Mouse (Mus musculus): ENCODE measurements around the gene Npy. TPM values are rescaled to one million over a fixed set of nuclear protein-coding genes. Genes with fewer than 3 reads are reported as not detected.

The Npy gene
- polyA plus RNA-seq, 1 experiment from 2014 or later: 81.2 TPM

DNA sequence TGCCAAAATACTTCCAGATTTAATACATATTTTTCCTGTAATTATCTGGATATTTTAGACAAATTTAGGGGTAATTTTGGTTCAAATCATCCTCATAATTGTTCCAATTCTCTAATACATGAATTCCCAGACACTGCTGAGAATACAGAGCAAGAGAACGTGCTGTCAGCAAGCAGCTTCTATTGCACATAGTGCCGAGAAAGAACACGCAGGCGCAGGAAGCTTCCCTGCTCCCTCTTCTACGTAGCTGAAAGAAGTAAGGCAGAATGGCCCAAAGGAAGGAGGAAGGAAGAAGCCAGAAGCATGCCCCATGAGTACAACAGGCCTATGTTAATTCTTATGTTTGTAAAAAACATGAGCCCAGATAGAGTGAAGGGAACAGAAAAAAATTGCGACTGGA, 4.9 kb upstream of the Npy start:
- no peak overlapping the region for H3K4me2 ChIP-seq
- H3K9ac ChIP-seq: no peak overlapping the region
- H3K4me1 ChIP-seq: peaks cover 9% of the 10 kb centered on the region
- peaks cover 37% of the 10 kb centered on the region for H3K27me3 ChIP-seq
- no peaks in the 10 kb centered on the region for H3K9me3 ChIP-seq (replicated peaks)
- H3K36me3 ChIP-seq (ENCODE audit: poor library complexity, severe bottlenecking): no peaks in the 10 kb centered on the region
- no peak overlapping the region for H3K4me3 ChIP-seq
- 76% methylated on average over 6 of the region's 6 CpGs for WGBS
- no peak overlapping the region for H3K27ac ChIP-seq
- no peak for ATAC-seq

DNA sequence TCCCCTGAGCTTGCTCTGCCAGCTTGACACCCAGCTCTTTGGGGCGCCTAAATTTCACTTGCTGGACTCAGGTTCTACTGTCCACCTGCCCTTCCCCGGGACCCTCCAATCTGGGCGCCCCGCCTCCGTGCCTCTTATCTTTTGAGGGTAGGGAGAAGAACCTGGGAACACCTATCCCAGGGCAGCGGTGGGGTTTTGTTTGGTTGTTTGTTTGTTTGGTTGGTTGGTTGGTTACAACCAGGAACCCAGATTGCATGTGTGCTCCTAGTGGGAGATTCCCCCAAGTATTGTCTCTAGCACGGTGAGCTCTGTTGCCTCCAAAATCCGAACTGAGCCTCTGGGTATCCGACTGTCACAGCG, 341 bp downstream of the Npy start:
- H3K27me3 ChIP-seq: peaks cover 76% of the 10 kb centered on the region

DNA sequence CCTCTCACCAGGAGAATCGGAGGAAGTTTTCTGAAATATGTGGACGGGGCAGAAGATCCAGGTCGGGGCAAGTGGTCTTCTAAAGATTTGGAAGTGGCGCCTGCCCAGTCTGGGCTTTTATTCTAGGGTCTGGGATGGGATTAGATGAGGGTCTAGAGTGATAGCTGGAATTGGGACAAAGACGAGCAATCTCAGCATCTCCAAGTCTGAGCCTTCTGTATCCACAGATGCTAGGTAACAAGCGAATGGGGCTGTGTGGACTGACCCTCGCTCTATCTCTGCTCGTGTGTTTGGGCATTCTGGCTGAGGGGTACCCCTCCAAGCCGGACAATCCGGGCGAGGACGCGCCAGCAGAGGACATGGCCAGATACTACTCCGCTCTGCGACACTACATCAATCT, 861 bp downstream of the Npy start:
- no peak overlapping the region for H3K9ac ChIP-seq
- no peak for ATAC-seq
- no peak overlapping the region for H3K27ac ChIP-seq
- no peaks in the 10 kb centered on the region for H3K36me3 ChIP-seq (ENCODE audit: poor library complexity, severe bottlenecking)
- peak overlapping the region; percentile 88; the same call in 1 of the 2 replicates for H3K4me2 ChIP-seq
- peak overlapping the region; percentile 47 for H3K4me3 ChIP-seq
- peaks cover 76% of the 10 kb centered on the region for H3K27me3 ChIP-seq
- 6% methylated on average over 15 of the region's 15 CpGs for WGBS
- no peaks in the 10 kb centered on the region for H3K9me3 ChIP-seq (replicated peaks)
- peaks cover 17% of the 10 kb centered on the region for H3K4me1 ChIP-seq

More for the DNA sequence above, 341 bp downstream of the Npy start:
- H3K4me1 ChIP-seq: peaks cover 14% of the 10 kb centered on the region
- H3K36me3 ChIP-seq (ENCODE audit: poor library complexity, severe bottlenecking): no peaks in the 10 kb centered on the region
- peak overlapping the region; percentile 88 for H3K4me2 ChIP-seq
- H3K4me3 ChIP-seq: peak overlapping the region; percentile 47
- H3K9ac ChIP-seq: peak overlapping the region; percentile 55
- WGBS: under 1% methylated on average over 10 of the region's 10 CpGs
- no peaks in the 10 kb centered on the region for H3K9me3 ChIP-seq (replicated peaks)
- ATAC-seq: 0 out of 2 replicates have a peak, but pooled peaks have one; percentile 16
- H3K27ac ChIP-seq: no peak overlapping the region

DNA sequence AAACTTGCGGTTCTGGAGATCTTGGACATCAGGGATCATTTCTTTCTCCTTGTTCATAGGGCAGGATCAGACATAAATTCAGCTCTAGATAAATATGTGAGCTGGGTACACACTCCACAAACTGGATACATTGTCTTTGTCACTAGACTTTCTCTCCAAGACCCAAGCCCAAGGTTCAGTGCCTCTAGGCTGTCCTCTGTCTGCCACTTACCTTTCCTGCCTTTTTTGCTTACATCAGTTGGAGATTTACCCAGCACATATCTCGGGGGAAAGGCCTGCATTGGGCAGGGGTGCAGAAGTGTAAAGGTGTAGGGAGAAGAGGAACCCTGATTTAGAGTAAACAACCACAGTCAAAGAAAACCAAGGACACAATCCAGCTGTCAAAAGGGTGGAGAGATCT, 1.3 kb downstream of the Npy start:
- H3K36me3 ChIP-seq (ENCODE audit: poor library complexity, severe bottlenecking): no peaks in the 10 kb centered on the region
- H3K4me2 ChIP-seq: peak overlapping the region; percentile 88; the same call in 1 of the 2 replicates
- WGBS: 13% methylated on average over 2 of the region's 2 CpGs
- no peaks in the 10 kb centered on the region for H3K9me3 ChIP-seq (replicated peaks)
- H3K9ac ChIP-seq: no peak overlapping the region
- H3K27me3 ChIP-seq: peaks cover 72% of the 10 kb centered on the region
- ATAC-seq: no peak
- H3K4me1 ChIP-seq: peaks cover 22% of the 10 kb centered on the region
- no peak overlapping the region for H3K27ac ChIP-seq
- peak overlapping the region; percentile 47 for H3K4me3 ChIP-seq

DNA sequence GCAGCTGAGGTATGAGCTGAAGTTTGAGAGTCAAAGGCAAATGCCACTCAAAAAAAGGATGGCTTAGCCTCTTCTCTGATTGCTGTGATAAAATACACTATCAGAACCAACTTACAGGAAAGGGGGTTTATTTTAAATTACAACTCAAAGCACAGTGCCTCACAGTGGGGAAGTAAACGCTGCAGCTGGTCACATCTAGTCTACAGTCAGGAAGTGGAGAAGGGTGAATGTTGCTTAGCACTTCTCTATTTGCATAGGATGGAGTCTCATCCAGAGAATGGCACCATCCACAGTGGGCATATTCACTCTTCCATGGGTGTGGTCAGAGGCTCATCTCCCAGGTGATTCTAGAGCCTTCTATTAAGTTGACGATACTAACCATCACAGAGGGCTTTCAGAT, 9.1 kb downstream of the Npy start:
- ATAC-seq: no peak
- no peak overlapping the region for H3K27ac ChIP-seq
- no peak overlapping the region for H3K4me3 ChIP-seq
- no peak overlapping the region for H3K4me2 ChIP-seq
- peaks cover 13% of the 10 kb centered on the region; the same call in 1 of the 2 replicates for H3K4me1 ChIP-seq
- H3K9me3 ChIP-seq (replicated peaks): no peaks in the 10 kb centered on the region
- H3K9ac ChIP-seq: no peak overlapping the region
- no peaks in the 10 kb centered on the region for H3K36me3 ChIP-seq (ENCODE audit: poor library complexity, severe bottlenecking)
- 84% methylated on average over 2 of the region's 2 CpGs for WGBS
- H3K27me3 ChIP-seq: peaks cover 3% of the 10 kb centered on the region; the same call in 1 of the 2 replicates

DNA sequence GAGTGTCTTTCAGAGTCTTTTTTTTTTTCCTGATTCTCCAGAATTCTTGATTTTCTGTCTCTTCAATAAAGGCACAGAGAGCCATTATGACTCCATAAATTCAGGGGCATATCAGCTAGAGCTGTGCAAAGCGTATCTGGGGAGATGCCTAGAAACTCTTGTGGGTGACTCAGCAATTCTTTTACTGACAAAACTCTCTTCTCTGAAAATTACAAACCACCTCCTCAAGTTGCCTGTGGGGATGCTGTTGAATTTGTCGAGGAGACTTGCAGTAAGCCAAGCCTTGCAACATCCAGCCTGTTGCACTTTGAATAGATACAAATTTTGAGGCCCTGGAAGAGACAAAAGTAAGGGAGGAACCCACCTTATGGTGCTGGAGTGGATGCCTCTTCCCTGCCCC, 34.3 kb downstream of the Npy start:
- H3K9ac ChIP-seq: no peak overlapping the region
- no peak overlapping the region for H3K4me2 ChIP-seq
- H3K9me3 ChIP-seq (replicated peaks): no peaks in the 10 kb centered on the region
- no peak for ATAC-seq
- H3K27ac ChIP-seq: no peak overlapping the region
- H3K36me3 ChIP-seq (ENCODE audit: poor library complexity, severe bottlenecking): no peaks in the 10 kb centered on the region
- H3K4me1 ChIP-seq: no peaks in the 10 kb centered on the region
- no peaks in the 10 kb centered on the region for H3K27me3 ChIP-seq
- no peak overlapping the region for H3K4me3 ChIP-seq
- WGBS: 80% methylated on average over 2 of the region's 2 CpGs

DNA sequence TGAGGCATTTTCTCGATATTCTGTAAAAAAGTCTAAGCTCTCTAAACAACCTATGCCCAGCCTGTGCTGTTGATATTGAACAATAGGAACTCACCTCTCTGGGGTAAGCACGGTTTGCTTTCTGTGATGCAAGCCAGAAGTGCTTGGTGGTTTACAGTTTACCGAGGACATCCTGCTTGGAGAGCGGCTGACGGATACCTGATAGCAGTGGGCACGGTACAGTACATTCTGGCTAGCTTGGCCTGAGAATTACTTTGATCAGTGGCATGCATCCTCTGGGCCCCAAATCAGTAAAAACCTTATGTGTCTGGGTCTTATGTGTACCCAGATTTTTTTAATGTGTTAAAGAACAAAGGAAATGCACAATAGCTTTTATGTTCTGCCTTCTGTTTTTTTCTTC, 45.1 kb downstream of the Npy start:
- Histone ChIP-seq H3K9ac (no peak overlapping the region), H3K4me2 (no peak overlapping the region), H3K4me3 (no peak overlapping the region), H3K4me1 (no peaks in the 10 kb centered on the region), H3K27ac (no peak overlapping the region), H3K36me3 (ENCODE audit: poor library complexity, severe bottlenecking) (no peaks in the 10 kb centered on the region), H3K9me3 (replicated peaks) (no peaks in the 10 kb centered on the region), H3K27me3 (no peaks in the 10 kb centered on the region)
- 86% methylated on average over 6 of the region's 6 CpGs for WGBS
- ATAC-seq: no peak

DNA sequence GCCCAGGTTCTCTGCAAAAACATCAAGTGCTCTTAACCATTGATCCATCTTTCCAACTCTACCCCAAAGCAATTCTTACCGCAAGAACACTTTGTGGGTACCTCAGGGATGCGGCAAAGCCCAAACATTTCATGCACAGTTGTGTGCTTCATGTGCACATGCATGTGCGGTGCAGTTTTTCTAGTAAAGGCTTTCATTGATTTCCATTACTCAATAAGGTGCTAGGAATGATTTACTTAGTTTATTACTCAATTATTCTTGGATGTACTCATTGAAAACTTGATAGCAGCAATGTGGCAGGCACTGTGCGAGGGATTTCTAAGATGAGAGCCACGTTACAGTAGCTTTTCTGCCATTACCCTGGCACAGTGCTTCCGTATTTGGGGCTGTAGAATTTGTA, 48.6 kb downstream of the Npy start:
- no peaks in the 10 kb centered on the region for H3K9me3 ChIP-seq (replicated peaks)
- WGBS: 93% methylated on average over 6 of the region's 6 CpGs

DNA sequence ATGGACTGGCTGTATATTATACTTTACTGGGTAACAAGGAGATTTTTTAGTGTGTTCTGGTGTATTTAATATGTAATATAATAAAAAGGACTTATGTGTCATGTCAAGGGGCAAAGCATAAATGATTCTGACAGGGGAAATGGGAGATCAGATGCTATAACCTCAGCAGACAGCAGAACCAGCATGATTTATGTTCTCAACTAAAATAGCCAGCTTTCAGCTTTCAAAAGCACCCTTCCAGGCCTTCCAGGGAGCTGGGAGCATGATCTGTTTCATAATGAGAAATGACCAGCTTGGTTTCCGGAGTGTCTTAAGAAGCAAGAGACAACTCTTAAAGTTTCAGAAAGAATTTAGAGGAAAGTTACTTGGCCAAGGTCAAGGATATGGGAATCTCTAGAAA, 51.0 kb downstream of the Npy start:
- H3K36me3 ChIP-seq (ENCODE audit: poor library complexity, severe bottlenecking): no peaks in the 10 kb centered on the region
- ATAC-seq: no peak
- no peak overlapping the region for H3K27ac ChIP-seq
- H3K9me3 ChIP-seq (replicated peaks): no peaks in the 10 kb centered on the region
- H3K9ac ChIP-seq: no peak overlapping the region
- H3K27me3 ChIP-seq: no peaks in the 10 kb centered on the region
- no peak overlapping the region for H3K4me3 ChIP-seq
- no peak overlapping the region for H3K4me2 ChIP-seq
- 90% methylated on average over 1 of the region's 1 CpGs for WGBS
- peaks cover 10% of the 10 kb centered on the region for H3K4me1 ChIP-seq

More for the DNA sequence above, 48.6 kb downstream of the Npy start:
- no peak for ATAC-seq
- Histone ChIP-seq H3K4me2 (no peak overlapping the region), H3K27me3 (no peaks in the 10 kb centered on the region), H3K27ac (no peak overlapping the region), H3K4me3 (no peak overlapping the region), H3K9ac (no peak overlapping the region), H3K4me1 (peaks cover 9% of the 10 kb centered on the region), H3K36me3 (ENCODE audit: poor library complexity, severe bottlenecking) (no peaks in the 10 kb centered on the region)

DNA sequence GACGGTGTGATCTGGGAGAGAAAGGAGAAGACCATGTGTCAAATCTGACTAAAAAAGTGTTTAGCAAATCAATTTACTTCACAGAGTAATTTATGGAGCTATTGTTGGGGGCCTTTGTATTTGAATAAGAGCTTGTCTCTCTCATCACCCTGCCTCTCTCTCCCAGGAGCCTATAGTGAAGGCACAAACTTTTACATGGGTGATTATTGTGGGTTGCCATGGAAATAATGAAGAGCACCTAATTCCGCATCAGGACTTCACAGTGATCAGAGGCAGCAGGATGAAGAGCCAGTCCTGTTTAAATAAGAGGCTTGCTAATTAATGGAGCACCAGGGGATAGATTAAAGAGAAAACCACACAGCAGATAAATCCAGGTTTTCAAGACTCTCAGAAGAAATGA, 52.6 kb downstream of the Npy start:
- ATAC-seq: no peak
- H3K27ac ChIP-seq: no peak overlapping the region

DNA sequence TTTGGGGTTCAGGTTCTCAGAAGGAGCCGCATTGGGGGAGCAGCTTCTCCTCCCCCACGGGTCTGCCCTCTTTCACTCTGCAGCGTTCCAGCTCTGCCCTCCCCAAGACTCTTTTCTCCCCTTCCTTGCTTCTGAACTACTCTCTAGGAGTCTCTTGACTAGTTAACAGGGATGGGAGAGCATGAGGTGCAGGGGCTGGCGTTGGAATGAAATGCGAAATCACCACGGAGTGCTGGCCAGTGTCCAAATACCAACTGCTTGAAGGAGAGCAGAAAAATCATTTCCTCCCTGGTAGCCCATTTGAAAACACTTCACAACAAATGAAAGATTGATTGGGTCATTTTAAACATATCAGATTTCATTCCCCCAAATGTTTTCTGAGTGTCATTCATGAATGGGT, 53.3 kb downstream of the Npy start:
- Histone ChIP-seq H3K27me3 (no peaks in the 10 kb centered on the region), H3K36me3 (ENCODE audit: poor library complexity, severe bottlenecking) (no peaks in the 10 kb centered on the region), H3K4me3 (no peak overlapping the region), H3K9ac (no peak overlapping the region), H3K4me1 (peaks cover 10% of the 10 kb centered on the region), H3K27ac (no peak overlapping the region), H3K4me2 (no peak overlapping the region), H3K9me3 (replicated peaks) (no peaks in the 10 kb centered on the region)
- no peak for ATAC-seq
- 51% methylated on average over 6 of the region's 6 CpGs for WGBS

More for the DNA sequence above, 52.6 kb downstream of the Npy start:
- Histone ChIP-seq H3K4me2 (no peak overlapping the region), H3K36me3 (ENCODE audit: poor library complexity, severe bottlenecking) (no peaks in the 10 kb centered on the region), H3K9ac (no peak overlapping the region), H3K9me3 (replicated peaks) (no peaks in the 10 kb centered on the region), H3K4me3 (no peak overlapping the region), H3K27me3 (no peaks in the 10 kb centered on the region), H3K4me1 (peaks cover 10% of the 10 kb centered on the region)
- WGBS: 6% methylated on average over 2 of the region's 2 CpGs

Measured in forebrain, embryonic 13.5 days (tissue).